Mouse (Mus musculus): Measurements from ENCODE around the gene Morc2b. TPM values are rescaled to one million over a fixed set of nuclear protein-coding genes. Genes with fewer than 3 reads are reported as not detected.
A peak's percentile ranks its signal among the peaks of the same experiment; 100 is the strongest.
"Not testable (repeated sequence)": the region's sequence is repeated elsewhere in the genome, so short reads cannot be mapped to it uniquely, and the experiment has no call there.

Morc2b gene
- total RNA-seq (2021) = 1 to 10 TPM; 3.2 to 3.4 TPM
- long read RNA-seq, experiment 1 = 0 reads
- long read RNA-seq, experiment 2, partial matches to known transcripts = 0 of 2 reads
- long read RNA-seq, experiment 2, other reads (novel, unspliced or antisense) = 2 of 2 reads

- no peak within 1 kb of the TSS for H3K27ac ChIP-seq
- no peak within 1 kb of the TSS for H3K4me3 ChIP-seq
- DNase-seq (ENCODE audit: low spot score in 2 of 2) = no peak
- no peak for TF ChIP-seq CTCF (conservative IDR thresholded peaks at IDR 0.05)
Observed at GRCm38 (mm10) chr17:33139261-33139820, at the start of gene Morc2b. TSS of gene Morc2b (minus strand) at chr17:33139683.

GRCm38 (mm10) chr17:33168147-33168546 lies 28.7 kb upstream of the Morc2b start, which contains the start of gene Olfr55:
TSS of gene Olfr55 (plus strand) at chr17:33168447.
- not testable (repeated sequence) for DNase-seq (ENCODE audit: low spot score in 2 of 2); H3K4me3 ChIP-seq; H3K27ac ChIP-seq

DNA sequence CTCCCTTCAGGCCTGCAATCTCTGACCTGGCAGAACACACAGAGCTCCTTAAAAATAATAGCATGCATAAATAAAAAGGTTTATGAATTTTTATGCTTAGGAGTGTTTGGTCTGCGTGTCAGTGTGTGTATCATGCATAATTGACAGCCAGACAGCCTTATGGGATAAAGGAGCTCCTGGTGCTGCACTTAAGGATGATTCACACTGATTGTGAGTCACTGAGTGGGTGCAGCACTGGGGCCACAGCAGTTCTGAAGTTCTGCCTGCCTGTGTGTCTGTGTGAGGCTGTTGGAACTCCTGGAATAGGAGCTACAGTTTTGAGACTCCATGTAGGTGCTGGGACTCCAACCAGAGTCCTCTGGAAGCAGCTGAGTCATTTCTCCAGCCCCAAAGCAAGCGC lies 13.2 kb downstream of the Morc2b start:
- Histone ChIP-seq H3K4me3 (no peak overlapping the region), H3K27ac (no peak overlapping the region)
- TF ChIP-seq CTCF (conservative IDR thresholded peaks at IDR 0.05) = no peak
- DNase-seq (ENCODE audit: low spot score in 2 of 2) = no peak

GRCm38 (mm10) chr17:33124546-33124945 lies 14.9 kb downstream of the Morc2b start:
- no peak for TF ChIP-seq CTCF (conservative IDR thresholded peaks at IDR 0.05)
- no peak for DNase-seq (ENCODE audit: low spot score in 2 of 2)
- Histone ChIP-seq H3K27ac (no peak overlapping the region), H3K4me3 (no peak overlapping the region)

GRCm38 (mm10) chr17:33097396-33097795 lies 42.1 kb downstream of the Morc2b start:
- TF ChIP-seq CTCF (conservative IDR thresholded peaks at IDR 0.05) = no peak
- no peak overlapping the region for H3K4me3 ChIP-seq
- no peak overlapping the region for H3K27ac ChIP-seq
- no peak for DNase-seq (ENCODE audit: low spot score in 2 of 2)

DNA sequence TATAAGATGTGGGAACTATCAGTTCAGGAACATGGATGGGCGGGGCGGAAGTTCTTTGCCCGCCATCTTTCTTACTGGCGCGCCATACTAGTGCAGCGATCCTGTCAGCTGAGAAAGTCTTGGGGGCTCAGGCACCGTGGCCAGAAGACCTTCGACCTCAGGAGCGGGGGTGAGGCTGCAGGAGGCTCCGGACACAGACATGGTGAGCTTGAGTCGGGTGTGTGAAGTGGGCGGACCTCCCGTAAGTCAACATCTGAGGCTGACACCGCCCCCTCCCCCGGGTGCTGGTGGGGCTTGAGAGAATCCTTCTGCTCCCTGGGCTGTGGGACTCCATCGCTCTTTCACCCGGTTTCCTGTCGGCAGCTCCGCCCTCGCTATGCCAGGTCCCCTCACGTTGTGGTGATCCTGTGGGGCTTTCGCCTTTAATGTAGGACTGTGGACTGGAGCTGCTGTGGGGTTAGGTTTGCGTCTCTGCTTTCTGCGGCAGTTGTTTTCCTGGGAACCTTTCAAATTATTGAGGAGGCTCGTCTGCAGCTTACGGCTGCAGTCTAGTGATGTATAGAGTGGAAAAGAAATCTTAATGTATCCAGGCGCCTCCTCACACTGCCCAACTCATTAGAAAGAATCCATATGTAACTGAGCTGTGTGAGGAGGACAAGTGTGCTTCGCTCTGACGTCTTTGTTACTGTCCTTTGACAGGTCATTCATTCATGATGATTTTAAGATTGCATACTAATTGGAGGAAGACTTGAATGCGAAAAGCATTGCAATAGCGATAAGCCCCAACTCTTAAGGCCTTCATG lies 46.9 kb downstream of the Morc2b start:
- H3K27ac ChIP-seq = peak overlapping the region; percentile 95
- H3K4me3 ChIP-seq = peak overlapping the region; percentile 83
- TF ChIP-seq CTCF (conservative IDR thresholded peaks at IDR 0.05) = no peak
- DNase-seq (ENCODE audit: low spot score in 2 of 2) = peak; percentile 72 to 79

GRCm38 (mm10) chr17:33091630-33092029 lies 47.9 kb downstream of the Morc2b start:
- no peak for TF ChIP-seq CTCF (conservative IDR thresholded peaks at IDR 0.05)
- Histone ChIP-seq H3K27ac (no peak overlapping the region), H3K4me3 (no peak overlapping the region)
- DNase-seq (ENCODE audit: low spot score in 2 of 2) = no peak

- peak; percentile 86 to 88 for DNase-seq (ENCODE audit: low spot score in 2 of 2)
- Histone ChIP-seq H3K27ac (peak within 1 kb of the TSS; percentile 98), H3K4me3 (peak within 1 kb of the TSS; percentile 65)
- no peak for TF ChIP-seq CTCF (conservative IDR thresholded peaks at IDR 0.05)
Observed at GRCm38 (mm10) chr17:33089220-33089949, 50.1 kb downstream of the Morc2b start, which contains the start of gene Zfp563. TSS of gene Zfp563 (plus strand) at chr17:33089310.

DNA sequence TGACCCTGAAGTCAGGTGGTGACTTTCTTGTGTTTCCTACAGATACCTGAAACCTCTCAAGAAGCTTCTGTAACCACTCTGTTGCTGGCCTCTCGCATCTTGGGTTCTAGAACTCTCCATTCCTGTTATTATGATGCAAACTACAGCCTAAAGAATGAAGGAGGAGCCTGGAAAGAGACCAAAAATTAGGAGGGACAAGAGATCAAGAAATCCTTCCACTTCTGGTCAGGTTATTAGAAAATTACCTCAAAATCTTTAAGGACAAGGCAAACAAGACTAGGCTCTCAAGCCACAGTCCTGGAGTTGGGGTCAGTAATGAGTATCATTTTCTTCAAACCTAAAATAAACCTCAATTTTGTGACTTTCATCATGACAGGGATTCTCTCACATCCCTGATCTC lies 71.5 kb downstream of the Morc2b start, which contains the start of gene 4921501E09Rik:
Gene 4921501E09Rik (minus strand): TSS at position 101 of the 400 bp plus-strand sequence.
- H3K4me3 ChIP-seq = no peak within 1 kb of the TSS
- TF ChIP-seq CTCF (conservative IDR thresholded peaks at IDR 0.05) = no peak
- no peak within 1 kb of the TSS for H3K27ac ChIP-seq
- no peak for DNase-seq (ENCODE audit: low spot score in 2 of 2)

Other genes starting within 250 kb of the Morc2b start
- gene Zfp870, start 248.0 kb downstream of the Morc2b start, total RNA-seq (2021) = 10 to 100 TPM; 10.4 to 10.9 TPM
- gene Cyp4f14, start 222.3 kb downstream of the Morc2b start, total RNA-seq (2021) = 1 to 10 TPM; 4.1 to 5.4 TPM
- 10 to 100 TPM; 23.7 to 27.6 TPM for gene Cyp4f13, start 192.3 kb downstream of the Morc2b start, total RNA-seq (2021)
- 1 to 10 TPM; 5.6 to 6.5 TPM for gene Zfp472, start 173.9 kb downstream of the Morc2b start, total RNA-seq (2021)
- gene Zfp952, start 146.6 kb downstream of the Morc2b start, total RNA-seq (2021) = 10 to 100 TPM; 17.9 to 19.0 TPM
- gene Zfp763, start 106.3 kb downstream of the Morc2b start, total RNA-seq (2021) = 10 to 100 TPM; 19.3 to 21.9 TPM
- gene 4921501E09Rik, start 71.6 kb downstream of the Morc2b start, total RNA-seq (2021) = not detected
- gene Zfp563, start 50.4 kb downstream of the Morc2b start, total RNA-seq (2021) = 10 to 100 TPM; 17.3 to 21.8 TPM
- not detected for gene Olfr55, start 28.8 kb upstream of the Morc2b start, total RNA-seq (2021)
- gene Olfr239, start 51.6 kb upstream of the Morc2b start, total RNA-seq (2021) = not detected
- gene Olfr1564, start 82.0 kb upstream of the Morc2b start, total RNA-seq (2021) = 1 to 10 TPM in 1 of 2 experiments, under 1 TPM in 1; 0.59 to 1.4 TPM
- 10 to 100 TPM; 12.4 to 14.5 TPM for gene Zfp955a, start 115.5 kb upstream of the Morc2b start, total RNA-seq (2021)
- not detected for gene Olfr63, start 125.0 kb upstream of the Morc2b start, total RNA-seq (2021)
- 10 to 100 TPM; 32.8 to 38.8 TPM for gene Zfp955b, start 149.9 kb upstream of the Morc2b start, total RNA-seq (2021)
- gene Zfp81, start 219.2 kb upstream of the Morc2b start, total RNA-seq (2021) = 10 to 100 TPM; 22.2 to 22.3 TPM

Measured in layer of hippocampus, adult 2 months (tissue).